Mouse (Mus musculus) urinary bladder, postnatal 14 days (tissue): ENCODE data around the gene Nlrp6.
"Not testable (repeated sequence)": the region's sequence is repeated elsewhere in the genome, so short reads cannot be mapped to it uniquely, and the experiment has no call there.

Experiments
- DNase-seq: peaks from one replicate; pipeline ENCODE4 v3.0.0; 2021; ENCODE audit warnings: low spot score

Nlrp6 gene

GRCm38 (mm10) chr7:140949824-140950530 is 29.3 kb downstream of the Nlrp6 start, which contains the start of gene Ifitm5:
Ifitm5 (minus strand) TSS chr7:140950291.
- no peak for DNase-seq

GRCm38 (mm10) chr7:140951051-140951450 is 30.3 kb downstream of the Nlrp6 start:
- no peak for DNase-seq

- DNase-seq: no peak
Measured at GRCm38 (mm10) chr7:140951765-140952164, 31.1 kb downstream of the Nlrp6 start.

GRCm38 (mm10) chr7:140952441-140952840 is 31.7 kb downstream of the Nlrp6 start:
- DNase-seq: no peak

GRCm38 (mm10) chr7:140953133-140953532 is 32.4 kb downstream of the Nlrp6 start:
- no peak for DNase-seq

- DNase-seq: no peak
Measured at GRCm38 (mm10) chr7:140953800-140954732, 33.4 kb downstream of the Nlrp6 start.

- no peak for DNase-seq
Measured at GRCm38 (mm10) chr7:140954733-140955071, 34.0 kb downstream of the Nlrp6 start.

GRCm38 (mm10) chr7:140955342-140955741 is 34.6 kb downstream of the Nlrp6 start:
- no peak for DNase-seq

- DNase-seq: peak; percentile 90
Measured at GRCm38 (mm10) chr7:140955758-140956555, 35.3 kb downstream of the Nlrp6 start, which contains the start of the genes Gm45717 and Ifitm2. Gm45717 (minus strand) TSS chr7:140955937. Ifitm2 (minus strand) TSS chr7:140955987.

- DNase-seq: no peak
Measured at GRCm38 (mm10) chr7:140956556-140956869, 35.8 kb downstream of the Nlrp6 start.

- peak; percentile 55 for DNase-seq
Measured at GRCm38 (mm10) chr7:140959181-140959901, 38.6 kb downstream of the Nlrp6 start.

GRCm38 (mm10) chr7:140960026-140960425 is 39.3 kb downstream of the Nlrp6 start:
- DNase-seq: no peak

GRCm38 (mm10) chr7:140961416-140961815 is 40.7 kb downstream of the Nlrp6 start:
- no peak for DNase-seq

- no peak for DNase-seq
Measured at GRCm38 (mm10) chr7:140962733-140963132, 42.0 kb downstream of the Nlrp6 start.

GRCm38 (mm10) chr7:140966921-140967320 is 46.2 kb downstream of the Nlrp6 start, which contains the start of gene Ifitm1:
Ifitm1 (plus strand) TSS chr7:140967221.
- no peak for DNase-seq

GRCm38 (mm10) chr7:140967862-140968591 is 47.3 kb downstream of the Nlrp6 start:
- no peak for DNase-seq

GRCm38 (mm10) chr7:140968710-140969109 is 48.0 kb downstream of the Nlrp6 start:
- not testable (repeated sequence) for DNase-seq

GRCm38 (mm10) chr7:140970931-140971330 is 50.2 kb downstream of the Nlrp6 start:
- no peak for DNase-seq

GRCm38 (mm10) chr7:140971479-140972171 is 50.9 kb downstream of the Nlrp6 start:
- no peak for DNase-seq
